Mouse (Mus musculus) heart, embryonic 10.5 days (tissue): Measurements from ENCODE around the gene Specc1. TPM values are rescaled to one million over a fixed set of nuclear protein-coding genes. Genes with fewer than 3 reads are reported as not detected.

ENCODE experiments used
- DNase-seq: peaks from one replicate; pipeline ENCODE4 v3.0.0-alpha.2; 2017; ENCODE audit warnings: low spot score
- H3K27ac ChIP-seq: fragments of 300-500 bp; sonication (generic); 2 replicates; pipeline ENCODE4 v1.5.1; 2016; ENCODE audit warnings: mild to moderate bottlenecking
- H3K27me3 ChIP-seq: fragments of 300-500 bp; sonication (generic); 2 replicates; pipeline ENCODE4 v1.6.1; 2016; ENCODE audit warnings: mild to moderate bottlenecking; ENCODE audit not compliant: poor library complexity, insufficient read depth, severe bottlenecking
- H3K36me3 ChIP-seq: fragments of 300-500 bp; sonication (generic); 2 replicates; pipeline ENCODE4 v1.6.1; 2016; ENCODE audit warnings: mild to moderate bottlenecking, moderate library complexity
- H3K4me1 ChIP-seq: fragments of 300-500 bp; sonication (generic); 2 replicates; pipeline ENCODE4 v1.6.1; 2016; ENCODE audit warnings: mild to moderate bottlenecking
- H3K4me3 ChIP-seq: fragments of 300-500 bp; sonication (generic); 2 replicates; pipeline ENCODE4 v1.5.1; 2016; ENCODE audit warnings: mild to moderate bottlenecking, moderate library complexity
- H3K9me3 ChIP-seq: fragments of 300-500 bp; sonication (generic); 2 replicates; pipeline ENCODE4 v1.6.1; 2016; ENCODE audit warnings: mild to moderate bottlenecking, moderate library complexity
- WGBS: fragments of 180-500 bp; shearing (Covaris S2); methylation state at CpG from one replicate; pipeline ENCODE4 v1.1.7; 2016; 5-methylcytosine and 5-hydroxymethylcytosine counted together
- polyA plus RNA-seq: library from polyadenylated mRNA; unstranded; fragments of >200 nt; fragmentation: Nextera tagmentation; extraction: Ambion mirVana; gene quantifications from 2 replicates; pipeline ENCODE4 v1.2.1, GENCODE M21; 2016

Gene Specc1
- polyA plus RNA-seq, 1 experiment from 2014 or later, result 9.2 TPM

- Histone ChIP-seq H3K27ac (no peak overlapping the region), H3K9me3 (no peaks in the 10 kb centered on the region), H3K4me3 (no peak overlapping the region), H3K27me3 (no peaks in the 10 kb centered on the region), H3K36me3 (peaks cover 17% of the 10 kb centered on the region; the same call in 1 of the 2 replicates), H3K4me1 (no peaks in the 10 kb centered on the region)
- no peak for DNase-seq
- WGBS, result 80% methylated on average over 7 of the region's 7 CpGs
Observed at GRCm38 (mm10) chr11:62145216-62146110, 188.9 kb downstream of the Specc1 start.

GRCm38 (mm10) chr11:62146661-62147060, 190.1 kb downstream of the Specc1 start:
- Histone ChIP-seq H3K27ac (no peak overlapping the region), H3K4me3 (no peak overlapping the region), H3K4me1 (no peaks in the 10 kb centered on the region), H3K9me3 (no peaks in the 10 kb centered on the region), H3K36me3 (peaks cover 17% of the 10 kb centered on the region; the same call in 1 of the 2 replicates), H3K27me3 (no peaks in the 10 kb centered on the region)
- no peak for DNase-seq
- 82% methylated on average over 1 of the region's 1 CpGs for WGBS

DNA sequence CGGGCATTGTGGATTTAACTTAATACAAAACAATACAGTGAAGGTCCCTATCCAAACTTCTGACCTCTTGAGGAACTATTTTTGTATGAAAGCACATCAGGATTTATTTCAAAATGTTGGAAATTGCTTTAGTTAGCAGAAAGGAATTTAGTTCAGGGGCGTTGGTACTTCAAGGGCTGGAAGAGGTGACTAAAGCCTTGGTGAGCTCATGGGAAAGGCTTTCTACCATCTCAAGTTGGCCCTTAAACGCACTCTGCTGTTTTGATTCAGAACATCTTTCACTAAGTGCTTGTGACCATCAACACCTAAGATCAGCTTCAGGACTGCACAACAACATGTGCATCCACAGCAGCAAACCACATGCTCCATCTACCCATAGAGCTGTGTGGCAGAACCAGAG, 191.5 kb downstream of the Specc1 start:
- Histone ChIP-seq H3K27ac (no peak overlapping the region), H3K9me3 (no peaks in the 10 kb centered on the region), H3K36me3 (peaks cover 17% of the 10 kb centered on the region; the same call in 1 of the 2 replicates), H3K4me1 (peaks cover 2% of the 10 kb centered on the region; the same call in 1 of the 2 replicates), H3K4me3 (no peak overlapping the region), H3K27me3 (no peaks in the 10 kb centered on the region)
- 79% methylated on average over 3 of the region's 3 CpGs for WGBS
- DNase-seq, result no peak

DNA sequence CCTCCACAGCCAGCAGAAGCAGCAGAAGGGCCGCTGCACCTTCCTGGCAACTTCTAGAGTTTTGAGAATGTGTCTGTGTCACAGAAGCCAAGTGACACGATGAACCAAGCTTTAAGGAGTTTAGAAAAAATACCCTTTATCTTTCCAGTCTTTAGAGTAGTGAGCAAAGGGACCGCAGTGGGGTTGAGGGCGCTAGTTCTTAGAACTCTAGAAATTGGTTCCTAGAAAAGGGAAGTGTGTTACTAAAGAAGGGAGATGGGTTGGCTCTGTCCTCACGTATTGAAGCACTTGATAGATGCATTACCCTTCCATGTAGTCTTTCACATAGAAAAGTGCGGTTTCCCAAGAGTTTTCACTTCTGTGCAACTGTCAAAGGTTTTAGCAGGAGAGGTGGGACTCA, 191.9 kb downstream of the Specc1 start:
- Histone ChIP-seq H3K27ac (no peak overlapping the region), H3K4me1 (peaks cover 2% of the 10 kb centered on the region; the same call in 1 of the 2 replicates), H3K36me3 (peaks cover 17% of the 10 kb centered on the region; the same call in 1 of the 2 replicates), H3K27me3 (no peaks in the 10 kb centered on the region), H3K9me3 (no peaks in the 10 kb centered on the region), H3K4me3 (no peak overlapping the region)
- 84% methylated on average over 6 of the region's 6 CpGs for WGBS
- DNase-seq, result no peak

GRCm38 (mm10) chr11:62153057-62153456, 196.5 kb downstream of the Specc1 start:
- 83% methylated on average over 4 of the region's 4 CpGs for WGBS

DNA sequence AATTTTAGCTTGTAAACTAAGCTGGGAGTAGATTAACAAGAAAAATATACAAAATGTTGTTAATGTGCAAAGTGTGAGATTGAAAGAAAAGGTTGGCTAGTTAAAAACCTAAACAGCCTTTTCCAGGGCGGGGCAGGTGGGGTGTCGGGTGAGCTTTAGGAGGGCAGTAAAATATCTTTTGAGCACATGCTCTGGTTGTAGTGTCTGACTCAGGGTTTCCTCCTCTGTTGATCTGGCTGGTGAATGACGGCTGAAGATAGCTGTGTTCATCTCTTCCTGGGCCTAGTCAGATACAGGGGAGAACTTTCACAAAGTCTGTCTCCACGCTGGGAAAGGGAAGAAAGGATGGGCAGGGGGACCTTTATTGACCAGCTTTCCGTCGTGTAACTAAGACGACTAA, 203.2 kb downstream of the Specc1 start:
- no peak overlapping the region for H3K27ac ChIP-seq
- no peaks in the 10 kb centered on the region for H3K9me3 ChIP-seq
- no peaks in the 10 kb centered on the region for H3K4me1 ChIP-seq
- H3K36me3 ChIP-seq, result peaks cover 13% of the 10 kb centered on the region; the same call in 1 of the 2 replicates
- no peak for DNase-seq
- H3K27me3 ChIP-seq, result no peaks in the 10 kb centered on the region
- no peak overlapping the region for H3K4me3 ChIP-seq
- 75% methylated on average over 7 of the region's 7 CpGs for WGBS

More at GRCm38 (mm10) chr11:62153057-62153456, 196.5 kb downstream of the Specc1 start:
- Histone ChIP-seq H3K4me3 (no peak overlapping the region), H3K9me3 (no peaks in the 10 kb centered on the region), H3K4me1 (peaks cover 2% of the 10 kb centered on the region; the same call in 1 of the 2 replicates), H3K36me3 (peaks cover 13% of the 10 kb centered on the region; the same call in 1 of the 2 replicates), H3K27ac (no peak overlapping the region), H3K27me3 (no peaks in the 10 kb centered on the region)
- DNase-seq, result no peak

- no peak overlapping the region for H3K4me3 ChIP-seq
- H3K27me3 ChIP-seq, result no peaks in the 10 kb centered on the region
- no peak for DNase-seq
- H3K36me3 ChIP-seq, result peaks cover 11% of the 10 kb centered on the region; the same call in 1 of the 2 replicates
- no peaks in the 10 kb centered on the region for H3K9me3 ChIP-seq
- WGBS, result 88% methylated on average over 2 of the region's 2 CpGs
- no peaks in the 10 kb centered on the region for H3K4me1 ChIP-seq
- no peak overlapping the region for H3K27ac ChIP-seq
Observed at GRCm38 (mm10) chr11:62161450-62161849, 204.9 kb downstream of the Specc1 start.

DNA sequence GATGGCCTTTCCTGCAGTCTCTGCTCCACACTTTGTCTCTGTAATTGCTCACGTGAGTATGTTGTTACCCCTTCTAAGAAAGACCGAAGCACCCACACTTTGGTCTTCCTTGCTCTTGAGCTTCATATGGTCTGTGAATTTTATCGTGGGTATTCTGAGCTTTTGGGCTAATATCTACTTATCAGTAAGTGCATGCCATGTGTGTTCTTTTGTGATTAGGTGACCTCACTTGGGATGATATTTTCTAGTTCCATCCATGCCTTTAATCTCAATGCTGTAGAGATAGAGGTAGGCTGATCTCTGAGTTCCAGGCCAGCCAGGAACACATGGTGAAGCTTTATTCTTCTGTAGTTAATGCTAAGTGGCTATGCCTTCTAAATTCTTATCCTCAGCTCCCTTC, 207.8 kb downstream of the Specc1 start:
- Histone ChIP-seq H3K27me3 (no peaks in the 10 kb centered on the region), H3K9me3 (no peaks in the 10 kb centered on the region), H3K4me1 (no peaks in the 10 kb centered on the region), H3K27ac (no peak overlapping the region), H3K4me3 (no peak overlapping the region), H3K36me3 (0 out of 2 replicates have a peak, but pooled peaks cover 3% of the 10 kb centered on the region)
- no peak for DNase-seq
- 76% methylated on average over 3 of the region's 3 CpGs for WGBS

GRCm38 (mm10) chr11:62166503-62166902, 209.9 kb downstream of the Specc1 start:
- no peak overlapping the region for H3K27ac ChIP-seq
- DNase-seq, result no peak
- H3K4me3 ChIP-seq, result no peak overlapping the region
- no peaks in the 10 kb centered on the region for H3K4me1 ChIP-seq
- H3K36me3 ChIP-seq, result peaks cover 9% of the 10 kb centered on the region; the same call in 1 of the 2 replicates
- 66% methylated on average over 3 of the region's 3 CpGs for WGBS
- no peaks in the 10 kb centered on the region for H3K27me3 ChIP-seq
- no peaks in the 10 kb centered on the region for H3K9me3 ChIP-seq

GRCm38 (mm10) chr11:62168146-62168545, 211.6 kb downstream of the Specc1 start:
- Histone ChIP-seq H3K4me3 (no peak overlapping the region), H3K4me1 (no peaks in the 10 kb centered on the region), H3K36me3 (peaks cover 9% of the 10 kb centered on the region; the same call in 1 of the 2 replicates), H3K27ac (no peak overlapping the region), H3K27me3 (no peaks in the 10 kb centered on the region), H3K9me3 (no peaks in the 10 kb centered on the region)
- 76% methylated on average over 3 of the region's 3 CpGs for WGBS
- DNase-seq, result no peak

DNA sequence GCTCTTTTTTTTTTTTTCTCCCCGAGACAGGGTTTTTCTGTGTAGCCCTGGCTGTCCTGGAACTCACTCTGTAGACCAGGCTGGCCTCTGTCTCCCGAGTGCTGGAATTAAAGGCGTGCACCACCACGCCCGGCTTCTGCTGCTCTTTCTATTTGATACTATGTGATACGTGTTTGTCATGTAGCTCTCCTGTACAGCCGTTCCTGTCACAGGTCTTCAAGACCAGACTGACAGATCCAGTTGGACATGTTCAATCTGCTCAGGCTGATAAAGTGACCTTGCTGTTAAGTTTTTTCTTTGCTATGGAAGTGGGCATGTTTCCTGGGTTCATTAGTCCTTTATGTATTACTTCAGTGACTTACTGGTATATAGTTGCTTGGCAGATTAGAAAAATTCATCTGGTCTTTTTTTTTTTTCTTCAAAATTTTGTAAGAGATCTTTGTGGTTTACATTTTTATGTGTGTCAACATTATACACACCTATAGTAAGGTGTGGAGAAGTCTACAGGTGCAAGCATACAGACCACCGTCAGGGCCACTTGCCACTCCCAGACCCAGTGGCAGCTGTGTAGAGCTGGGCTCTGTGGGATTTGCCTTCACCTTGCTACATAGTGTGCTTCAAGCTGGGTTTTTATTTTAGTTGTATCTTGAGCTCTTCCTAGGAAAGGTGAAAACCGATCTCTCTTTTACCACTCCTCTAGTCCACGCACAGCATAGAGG, 221.0 kb downstream of the Specc1 start:
- DNase-seq, result no peak
- 85% methylated on average over 10 of the region's 10 CpGs for WGBS
- Histone ChIP-seq H3K27me3 (no peaks in the 10 kb centered on the region), H3K4me1 (no peaks in the 10 kb centered on the region), H3K27ac (no peak overlapping the region), H3K9me3 (0 out of 2 replicates have a peak, but pooled peaks cover 2% of the 10 kb centered on the region), H3K36me3 (peaks cover 4% of the 10 kb centered on the region; the same call in 1 of the 2 replicates), H3K4me3 (no peak overlapping the region)

DNA sequence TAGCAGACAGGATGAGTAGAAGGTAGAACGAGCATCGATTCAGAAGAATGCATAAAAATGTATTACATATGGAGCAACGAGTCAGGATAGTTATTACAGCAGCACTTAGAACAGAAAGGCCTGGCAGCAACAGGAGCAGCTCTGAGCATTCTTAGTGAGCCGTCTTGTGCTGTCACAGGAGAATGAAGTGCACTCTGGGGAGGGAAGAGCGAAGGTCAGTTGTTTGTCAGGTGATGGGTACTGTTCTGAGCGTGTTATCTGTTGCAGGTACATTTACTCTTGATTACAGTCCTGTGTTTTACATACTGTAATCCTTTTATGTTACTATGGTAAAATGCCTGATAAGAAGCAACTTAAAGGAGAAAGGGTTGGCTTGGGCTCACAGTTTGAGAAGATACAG, 224.2 kb downstream of the Specc1 start:
- DNase-seq, result no peak
- no peak overlapping the region for H3K27ac ChIP-seq
- H3K4me1 ChIP-seq, result no peaks in the 10 kb centered on the region
- H3K36me3 ChIP-seq, result peaks cover 4% of the 10 kb centered on the region; the same call in 1 of the 2 replicates
- no peaks in the 10 kb centered on the region for H3K27me3 ChIP-seq
- no peak overlapping the region for H3K4me3 ChIP-seq
- 87% methylated on average over 6 of the region's 6 CpGs for WGBS
- 0 out of 2 replicates have a peak, but pooled peaks cover 2% of the 10 kb centered on the region for H3K9me3 ChIP-seq

DNA sequence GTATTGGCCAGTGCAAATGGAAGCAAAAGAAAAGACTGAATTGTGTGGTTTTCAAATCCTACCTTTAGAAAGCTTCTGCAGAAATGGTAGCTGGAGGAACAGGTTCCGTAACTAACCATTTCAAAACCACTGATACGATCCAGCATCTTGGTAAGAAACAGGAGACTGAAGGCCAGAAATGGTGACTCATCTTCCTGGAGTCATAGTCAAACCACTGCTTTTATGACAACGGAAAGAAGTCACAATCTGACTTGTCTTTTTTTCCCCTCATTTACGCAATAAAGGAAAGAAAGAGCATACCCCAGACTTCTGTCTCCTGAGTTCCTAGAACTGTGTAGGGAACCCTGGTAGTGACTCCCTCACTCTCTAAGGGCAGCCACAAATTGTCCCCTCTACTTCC, 228.3 kb downstream of the Specc1 start:
- H3K27me3 ChIP-seq, result no peaks in the 10 kb centered on the region
- no peak for DNase-seq
- 78% methylated on average over 4 of the region's 4 CpGs for WGBS
- H3K4me1 ChIP-seq, result no peaks in the 10 kb centered on the region
- peaks cover 4% of the 10 kb centered on the region; the same call in 1 of the 2 replicates for H3K36me3 ChIP-seq
- H3K4me3 ChIP-seq, result no peak overlapping the region
- no peak overlapping the region for H3K27ac ChIP-seq
- H3K9me3 ChIP-seq, result 0 out of 2 replicates have a peak, but pooled peaks cover 2% of the 10 kb centered on the region
